Mouse (Mus musculus) forebrain, embryonic 14.5 days (tissue): ENCODE data around the gene Map3k5. TPM values are rescaled to one million over a fixed set of nuclear protein-coding genes. Genes with fewer than 3 reads are reported as not detected.

ENCODE experiments used
- ATAC-seq: fragments of 200-750 bp; cut with Nextera tagmentation; 2 replicates; pipeline ENCODE4 v1.8.0; 2017; ENCODE audit warnings: mild to moderate bottlenecking, moderate library complexity
- DNase-seq: peaks from one replicate; pipeline ENCODE4 v3.0.0-alpha.2; 2015; ENCODE audit warnings: low spot score
- H3K27ac ChIP-seq: fragments of 300-500 bp; sonication (generic); 2 replicates; pipeline ENCODE4 v1.5.1; 2014; ENCODE audit warnings: low read depth, mild to moderate bottlenecking, control low read depth, low read length, moderate library complexity
- H3K27me3 ChIP-seq: fragments of 300-500 bp; sonication (generic); replicated peaks from 2 replicates; pipeline ENCODE4 v1.6.1; 2014; ENCODE audit warnings: low read length, control low read depth, mixed read lengths; ENCODE audit not compliant: control insufficient read depth, insufficient read depth
- H3K36me3 ChIP-seq: fragments of 300-500 bp; sonication (generic); 2 replicates; pipeline ENCODE4 v1.6.1; 2014; ENCODE audit warnings: low read length, control low read depth; ENCODE audit not compliant: control insufficient read depth, insufficient read depth
- H3K4me1 ChIP-seq: fragments of 300-500 bp; sonication (generic); 2 replicates; pipeline ENCODE4 v1.6.1; 2014; ENCODE audit warnings: antibody characterized with exemption, low read length, control low read depth; ENCODE audit not compliant: control insufficient read depth, insufficient read depth
- H3K4me2 ChIP-seq: fragments of 300-500 bp; sonication (generic); 2 replicates; pipeline ENCODE4 v1.6.1; 2014; ENCODE audit warnings: mild to moderate bottlenecking, control low read depth, low read length
- H3K4me3 ChIP-seq: fragments of 300-500 bp; sonication (generic); 2 replicates; pipeline ENCODE4 v1.5.1; 2014; ENCODE audit warnings: low read depth, low read length, control low read depth
- H3K9ac ChIP-seq: fragments of 300-500 bp; sonication (generic); 2 replicates; pipeline ENCODE4 v1.6.1; 2014; ENCODE audit warnings: mild to moderate bottlenecking, low read length, control low read depth, moderate library complexity
- H3K9me3 ChIP-seq: fragments of 300-500 bp; sonication (generic); replicated peaks from 2 replicates; pipeline ENCODE4 v1.6.1; 2016; ENCODE audit warnings: low read length, control low read depth, mixed read lengths; ENCODE audit not compliant: control insufficient read depth
- WGBS: fragments of 180-500 bp; shearing (Covaris S2); extraction: QIAGEN DNeasy Blood & Tissue Kit; methylation state at CpG from one replicate; pipeline ENCODE4 v1.1.7; 2014; 5-methylcytosine and 5-hydroxymethylcytosine counted together
- polyA plus RNA-seq: library from polyadenylated mRNA; unstranded; fragments of >200 nt; fragmentation: Nextera tagmentation; extraction: Ambion mirVana; gene quantifications from 2 replicates; pipeline ENCODE4 v1.2.1, GENCODE M21; 2014

The Map3k5 gene
- polyA plus RNA-seq, 1 experiment from 2014 or later, result 0.72 TPM

DNA sequence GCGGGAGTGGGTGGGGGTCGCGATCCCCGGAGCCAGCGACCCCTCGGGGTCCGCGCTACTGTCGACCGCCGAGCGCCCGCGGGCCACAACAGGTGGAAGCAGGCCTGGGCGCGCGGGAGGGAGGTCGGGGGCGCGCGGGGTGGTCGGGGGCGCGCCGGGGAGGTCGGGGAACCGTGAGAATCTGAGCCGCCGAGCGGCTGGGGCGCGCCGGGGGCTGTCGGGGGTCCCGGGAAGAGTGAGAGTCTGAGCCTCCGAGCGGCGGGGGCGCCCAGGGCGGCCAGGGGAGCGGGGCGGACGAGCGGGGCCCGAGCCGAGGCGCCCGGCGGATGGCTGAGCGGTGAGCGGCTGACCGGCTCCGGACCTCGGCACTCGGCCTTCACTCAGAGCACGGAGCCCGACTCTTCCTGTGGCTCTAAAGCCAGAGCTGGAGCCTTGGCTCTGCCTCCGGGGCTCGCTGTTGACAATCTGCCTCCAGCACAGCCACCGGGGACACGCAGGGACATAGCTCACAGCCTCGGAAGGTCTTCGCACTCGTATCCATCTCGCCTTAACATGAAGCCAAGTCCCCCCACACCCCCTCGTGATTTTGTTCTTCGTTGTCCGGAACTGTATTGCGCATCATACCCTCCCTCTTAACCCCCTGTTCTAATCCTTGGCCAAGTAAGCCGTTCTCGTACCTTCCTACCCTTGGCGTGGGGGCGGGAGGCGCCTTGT is 215.0 kb downstream of the Map3k5 start:
- Histone ChIP-seq H3K27ac (no peak overlapping the region), H3K4me3 (peak overlapping the region; percentile 63), H3K9me3 (no peaks in the 10 kb centered on the region), H3K9ac (peak overlapping the region; percentile 63), H3K4me1 (0 out of 2 replicates have a peak, but pooled peaks cover 6% of the 10 kb centered on the region), H3K27me3 (peaks cover 23% of the 10 kb centered on the region), H3K4me2 (peak overlapping the region; percentile 96), H3K36me3 (no peaks in the 10 kb centered on the region)
- peak; percentile 76 for ATAC-seq
- peak; percentile 60 for DNase-seq
- WGBS, result 2% methylated on average over 52 of the region's 74 CpGs

GRCm38 (mm10) chr10:20149835-20150355 is 215.6 kb downstream of the Map3k5 start:
- ATAC-seq (0 out of 2 replicates have a peak, but pooled peaks have one; percentile 6), DNase-seq (peak; percentile 37)
- Histone ChIP-seq H3K9me3 (no peaks in the 10 kb centered on the region), H3K4me2 (peak overlapping the region; percentile 96), H3K27ac (no peak overlapping the region), H3K4me1 (0 out of 2 replicates have a peak, but pooled peaks cover 6% of the 10 kb centered on the region), H3K36me3 (no peaks in the 10 kb centered on the region), H3K27me3 (peaks cover 23% of the 10 kb centered on the region), H3K4me3 (peak overlapping the region; percentile 63), H3K9ac (peak overlapping the region; percentile 63; the same call in 1 of the 2 replicates)
- WGBS, result 2% methylated on average over 13 of the region's 13 CpGs

DNA sequence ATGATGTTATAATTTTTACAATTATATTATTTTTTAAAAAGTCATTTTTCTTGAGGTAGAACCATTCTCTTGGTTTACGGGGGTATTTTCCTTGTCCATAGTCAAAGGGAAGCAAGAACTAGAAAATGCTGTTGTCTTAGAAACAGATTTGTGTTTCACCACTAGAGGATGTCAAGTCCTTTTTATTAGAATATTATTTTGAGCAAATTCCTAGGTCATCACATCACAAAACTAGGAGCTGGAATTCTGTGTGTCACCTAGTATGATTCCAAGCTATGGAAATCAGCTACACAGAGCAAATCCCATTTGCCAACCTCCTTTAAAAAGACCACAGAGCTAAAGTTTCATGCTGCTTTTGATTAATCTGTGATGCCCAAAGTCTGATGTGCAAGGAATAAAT is 217.9 kb downstream of the Map3k5 start:
- Histone ChIP-seq H3K27ac (no peak overlapping the region), H3K4me2 (no peak overlapping the region), H3K36me3 (no peaks in the 10 kb centered on the region), H3K9ac (no peak overlapping the region), H3K27me3 (peaks cover 23% of the 10 kb centered on the region), H3K4me3 (no peak overlapping the region), H3K9me3 (no peaks in the 10 kb centered on the region), H3K4me1 (0 out of 2 replicates have a peak, but pooled peaks cover 6% of the 10 kb centered on the region)
- ATAC-seq (no peak), DNase-seq (peak; percentile 23)
- 98% methylated on average over 1 of the region's 1 CpGs for WGBS

GRCm38 (mm10) chr10:20153507-20153906 is 219.2 kb downstream of the Map3k5 start:
- H3K27ac ChIP-seq, result no peak overlapping the region
- H3K36me3 ChIP-seq, result no peaks in the 10 kb centered on the region
- H3K4me2 ChIP-seq, result no peak overlapping the region
- H3K9me3 ChIP-seq, result no peaks in the 10 kb centered on the region
- 41% methylated on average over 2 of the region's 2 CpGs for WGBS
- no peak overlapping the region for H3K4me3 ChIP-seq
- DNase-seq (no peak), ATAC-seq (no peak)
- H3K27me3 ChIP-seq, result peaks cover 12% of the 10 kb centered on the region
- H3K9ac ChIP-seq, result no peak overlapping the region
- H3K4me1 ChIP-seq, result 0 out of 2 replicates have a peak, but pooled peaks cover 4% of the 10 kb centered on the region

GRCm38 (mm10) chr10:20155401-20155800 is 221.1 kb downstream of the Map3k5 start:
- H3K36me3 ChIP-seq, result no peaks in the 10 kb centered on the region
- no peak overlapping the region for H3K4me3 ChIP-seq
- ATAC-seq, result no peak
- H3K27me3 ChIP-seq, result peaks cover under 1% of the 10 kb centered on the region; the same call in 1 of the 2 replicates
- H3K4me1 ChIP-seq, result no peaks in the 10 kb centered on the region
- H3K27ac ChIP-seq, result no peak overlapping the region
- no peaks in the 10 kb centered on the region for H3K9me3 ChIP-seq
- DNase-seq, result no peak
- no peak overlapping the region for H3K4me2 ChIP-seq
- no peak overlapping the region for H3K9ac ChIP-seq
- WGBS, result 81% methylated on average over 7 of the region's 7 CpGs

GRCm38 (mm10) chr10:20157021-20157726 is 222.9 kb downstream of the Map3k5 start:
- Histone ChIP-seq H3K4me3 (no peak overlapping the region), H3K27me3 (no peaks in the 10 kb centered on the region), H3K36me3 (no peaks in the 10 kb centered on the region), H3K9me3 (no peaks in the 10 kb centered on the region), H3K4me1 (no peaks in the 10 kb centered on the region), H3K4me2 (no peak overlapping the region), H3K27ac (no peak overlapping the region), H3K9ac (no peak overlapping the region)
- DNase-seq, result no peak
- 86% methylated on average over 8 of the region's 8 CpGs for WGBS
- ATAC-seq, result no peak

DNA sequence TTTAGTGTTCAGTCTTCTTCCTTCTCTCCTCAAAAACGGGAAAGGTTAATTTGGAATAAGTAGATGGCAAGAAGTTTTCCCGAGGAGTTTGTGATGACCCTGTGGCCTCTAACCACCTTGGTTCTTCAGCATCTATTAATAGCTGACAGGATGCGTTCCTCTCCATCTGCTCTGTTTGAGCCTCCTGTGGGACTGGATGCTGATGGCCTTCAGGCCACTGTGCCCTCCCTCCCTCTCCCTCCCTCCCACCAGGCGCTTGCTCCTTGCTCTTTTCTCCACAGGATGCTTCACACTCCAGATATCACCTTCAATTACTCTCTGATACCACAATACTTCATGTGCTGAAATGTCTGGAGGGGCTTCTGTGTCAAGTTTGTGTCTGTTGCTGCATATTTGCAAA is 224.5 kb downstream of the Map3k5 start:
- Histone ChIP-seq H3K36me3 (no peaks in the 10 kb centered on the region), H3K27ac (no peak overlapping the region), H3K9me3 (no peaks in the 10 kb centered on the region), H3K4me2 (no peak overlapping the region), H3K4me1 (no peaks in the 10 kb centered on the region), H3K9ac (no peak overlapping the region), H3K4me3 (no peak overlapping the region), H3K27me3 (no peaks in the 10 kb centered on the region)
- ATAC-seq (no peak), DNase-seq (no peak)
- WGBS, result 73% methylated on average over 4 of the region's 4 CpGs

DNA sequence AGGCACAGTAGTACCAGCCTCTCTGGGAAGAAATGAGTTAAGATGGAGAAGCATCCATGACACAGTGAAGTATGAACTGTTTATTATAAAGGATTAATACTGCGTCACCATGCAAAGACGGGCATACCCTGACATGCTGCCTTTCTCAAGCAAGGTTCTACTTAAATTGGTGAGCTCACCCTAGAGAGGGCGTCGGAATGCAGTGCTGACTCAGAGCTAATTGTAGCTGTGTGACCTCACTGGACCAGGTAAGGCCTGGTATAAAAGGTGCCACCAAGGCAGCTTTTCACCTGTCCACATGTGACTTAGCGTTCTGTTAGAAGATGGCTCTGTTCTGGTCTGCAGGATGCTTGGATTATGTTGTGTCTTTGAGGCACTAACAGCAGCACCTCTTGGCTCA is 225.0 kb downstream of the Map3k5 start:
- Histone ChIP-seq H3K4me1 (no peaks in the 10 kb centered on the region), H3K9ac (no peak overlapping the region), H3K4me2 (no peak overlapping the region), H3K9me3 (no peaks in the 10 kb centered on the region), H3K27ac (no peak overlapping the region), H3K27me3 (no peaks in the 10 kb centered on the region), H3K4me3 (no peak overlapping the region), H3K36me3 (no peaks in the 10 kb centered on the region)
- WGBS, result 85% methylated on average over 5 of the region's 5 CpGs
- ATAC-seq (no peak), DNase-seq (no peak)

DNA sequence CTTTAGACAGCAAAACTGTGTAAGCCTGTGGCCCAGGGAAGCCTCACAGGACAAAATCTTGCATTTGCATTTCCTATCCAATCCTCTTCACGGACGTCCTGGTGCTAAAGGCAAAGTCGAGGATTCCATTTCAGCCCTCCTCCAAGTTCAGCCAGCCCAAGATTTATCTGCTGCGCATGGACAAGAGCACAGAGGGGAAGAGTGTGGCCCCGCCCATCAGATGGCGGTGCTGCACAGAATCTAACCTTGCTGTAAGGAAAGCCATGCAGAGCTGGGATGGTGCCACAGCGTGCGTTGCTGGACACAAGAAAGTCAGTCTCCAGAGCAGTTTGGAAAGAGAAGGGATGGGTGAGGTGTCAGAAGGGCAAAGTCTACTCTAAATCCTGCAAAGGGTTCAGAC is 226.6 kb downstream of the Map3k5 start:
- H3K9ac ChIP-seq, result no peak overlapping the region
- H3K9me3 ChIP-seq, result no peaks in the 10 kb centered on the region
- no peak for ATAC-seq
- DNase-seq, result no peak
- WGBS, result 63% methylated on average over 8 of the region's 8 CpGs
- H3K4me2 ChIP-seq, result no peak overlapping the region
- H3K4me1 ChIP-seq, result no peaks in the 10 kb centered on the region
- no peaks in the 10 kb centered on the region for H3K36me3 ChIP-seq
- H3K27ac ChIP-seq, result no peak overlapping the region
- H3K27me3 ChIP-seq, result no peaks in the 10 kb centered on the region
- no peak overlapping the region for H3K4me3 ChIP-seq
